Mouse (Mus musculus) heart, adult 2 months (tissue): ENCODE data around the gene Mmp8.

Experiments used
- CTCF ChIP-seq: fragments of 200-600 bp; IDR thresholded peaks from 2 replicates; pipeline ENCODE4 v1.8.1; 2022; ENCODE audit warnings: antibody characterized with exemption, mild to moderate bottlenecking, moderate library complexity
- EP300 ChIP-seq: fragments of 200-500 bp; IDR thresholded peaks from 2 replicates; pipeline ENCODE4 v1.6.1; 2011; ENCODE audit warnings: low read depth, low read length, control low read depth; ENCODE audit not compliant: insufficient read depth
- POLR2A ChIP-seq: fragments of 200-500 bp; IDR thresholded peaks from 2 replicates; pipeline ENCODE4 v1.6.1; 2011; ENCODE audit warnings: mild to moderate bottlenecking, low read depth, low read length, control low read depth; ENCODE audit not compliant: insufficient read depth

DNA sequence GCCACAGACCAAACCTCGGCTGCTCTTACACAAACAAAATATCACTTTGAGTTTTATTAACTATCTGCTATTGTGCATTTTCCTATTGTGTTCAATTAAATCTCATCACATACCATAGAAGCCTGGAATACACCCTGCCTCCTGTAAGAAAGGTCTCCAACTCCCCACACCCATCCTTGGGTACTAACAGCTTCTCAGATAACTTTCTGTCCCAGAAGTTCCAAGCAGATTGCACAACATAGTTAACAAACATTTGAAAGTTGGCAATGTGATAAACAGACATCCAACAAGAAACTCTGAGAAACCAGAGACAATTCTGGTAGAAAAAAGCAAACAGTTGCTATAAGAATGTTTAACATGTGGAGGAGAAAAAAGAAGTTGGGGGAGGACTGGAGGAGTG lies 12.2 kb downstream of the Mmp8 start:
- TF ChIP-seq POLR2A, result no peak
- no peak for TF ChIP-seq CTCF
- TF ChIP-seq EP300, result no peak
